Mouse (Mus musculus): ENCODE measurements at regions not wholly inside any gene's neighbourhood (a gene's known extent, or its start where the extent isn't known, plus 50 kb on each side); places are given as distances from the start of the nearest gene placed in this dataset.

- H3K4me2 ChIP-seq (replicated peaks) = no peak overlapping the region
- H3K36me3 ChIP-seq = no peaks in the 10 kb centered on the region
- ATAC-seq (ENCODE audit: low FRiP score, low read depth) = no peak
- no peaks in the 10 kb centered on the region for H3K4me1 ChIP-seq
- H3K4me3 ChIP-seq = no peak overlapping the region
- no peak overlapping the region for H3K27ac ChIP-seq
- peaks cover 27% of the 10 kb centered on the region for H3K27me3 ChIP-seq
- WGBS = 60% methylated on average over 8 of the region's 8 CpGs
- no peaks in the 10 kb centered on the region for H3K9me3 ChIP-seq
- no peak overlapping the region for H3K9ac ChIP-seq
Observed at GRCm38 (mm10) chrX:11576287-11576686, 248.7 kb downstream of the H2al1j start.

- no peak overlapping the region for H3K27ac ChIP-seq
- H3K9ac ChIP-seq = no peak overlapping the region
- H3K27me3 ChIP-seq = peaks cover 23% of the 10 kb centered on the region
- no peaks in the 10 kb centered on the region for H3K36me3 ChIP-seq
- H3K9me3 ChIP-seq = no peaks in the 10 kb centered on the region
- H3K4me1 ChIP-seq = no peaks in the 10 kb centered on the region
- no peak overlapping the region for H3K4me2 ChIP-seq (replicated peaks)
- no peak overlapping the region for H3K4me3 ChIP-seq
- WGBS = 78% methylated on average over 3 of the region's 3 CpGs
- ATAC-seq (ENCODE audit: low FRiP score, low read depth) = no peak
Observed at GRCm38 (mm10) chrX:11577294-11577693, 249.7 kb downstream of the H2al1j start.

GRCm38 (mm10) chrX:11585353-11585752, 257.7 kb downstream of the H2al1j start:
- 57% methylated on average over 5 of the region's 5 CpGs for WGBS
- Histone ChIP-seq H3K36me3 (no peaks in the 10 kb centered on the region), H3K9ac (no peak overlapping the region), H3K27me3 (peaks cover 32% of the 10 kb centered on the region; the same call in 1 of the 2 replicates), H3K4me1 (no peaks in the 10 kb centered on the region), H3K4me3 (no peak overlapping the region), H3K4me2 (replicated peaks) (no peak overlapping the region), H3K27ac (no peak overlapping the region), H3K9me3 (no peaks in the 10 kb centered on the region)
- ATAC-seq (ENCODE audit: low FRiP score, low read depth) = no peak

- peak overlapping the region; percentile 21; the same call in 1 of the 2 replicates for H3K4me2 ChIP-seq (replicated peaks)
- no peak overlapping the region for H3K4me3 ChIP-seq
- 24% methylated on average over 10 of the region's 10 CpGs for WGBS
- H3K27me3 ChIP-seq = peaks cover 48% of the 10 kb centered on the region
- H3K36me3 ChIP-seq = no peaks in the 10 kb centered on the region
- no peaks in the 10 kb centered on the region for H3K9me3 ChIP-seq
- no peak for ATAC-seq (ENCODE audit: low FRiP score, low read depth)
- peaks cover 14% of the 10 kb centered on the region for H3K4me1 ChIP-seq
- no peak overlapping the region for H3K27ac ChIP-seq
- no peak overlapping the region for H3K9ac ChIP-seq
Observed at GRCm38 (mm10) chrX:11591391-11592187, 264.0 kb downstream of the H2al1j start.

GRCm38 (mm10) chrX:11594542-11594941, 266.9 kb downstream of the H2al1j start:
- WGBS = 25% methylated on average over 3 of the region's 3 CpGs
- Histone ChIP-seq H3K27me3 (peaks cover 33% of the 10 kb centered on the region), H3K36me3 (no peaks in the 10 kb centered on the region), H3K9ac (no peak overlapping the region), H3K4me2 (replicated peaks) (no peak overlapping the region), H3K4me1 (peaks cover 14% of the 10 kb centered on the region), H3K4me3 (no peak overlapping the region), H3K27ac (no peak overlapping the region), H3K9me3 (no peaks in the 10 kb centered on the region)
- ATAC-seq (ENCODE audit: low FRiP score, low read depth) = no peak

- Histone ChIP-seq H3K36me3 (no peaks in the 10 kb centered on the region), H3K27me3 (peaks cover 19% of the 10 kb centered on the region), H3K27ac (no peak overlapping the region), H3K9ac (no peak overlapping the region), H3K4me3 (no peak overlapping the region), H3K4me1 (no peaks in the 10 kb centered on the region), H3K4me2 (replicated peaks) (no peak overlapping the region), H3K9me3 (no peaks in the 10 kb centered on the region)
- WGBS = 68% methylated on average over 7 of the region's 7 CpGs
- ATAC-seq (ENCODE audit: low FRiP score, low read depth) = no peak
Observed at GRCm38 (mm10) chrX:11597548-11597947, 269.9 kb downstream of the H2al1j start.

GRCm38 (mm10) chrX:11614237-11614636, 286.6 kb downstream of the H2al1j start:
- H3K9me3 ChIP-seq = no peaks in the 10 kb centered on the region
- no peak overlapping the region for H3K27ac ChIP-seq
- no peaks in the 10 kb centered on the region for H3K36me3 ChIP-seq
- ATAC-seq (ENCODE audit: low FRiP score, low read depth) = peak; percentile 57; the same call in 1 of the 2 replicates
- H3K9ac ChIP-seq = no peak overlapping the region
- no peak overlapping the region for H3K4me2 ChIP-seq (replicated peaks)
- H3K27me3 ChIP-seq = no peaks in the 10 kb centered on the region
- WGBS = 31% methylated on average over 8 of the region's 8 CpGs
- H3K4me3 ChIP-seq = no peak overlapping the region
- H3K4me1 ChIP-seq = 0 out of 2 replicates have a peak, but pooled peaks cover 3% of the 10 kb centered on the region

GRCm38 (mm10) chrX:11621045-11621763, 293.6 kb downstream of the H2al1j start:
- WGBS = 46% methylated on average over 19 of the region's 19 CpGs
- no peak overlapping the region for H3K9ac ChIP-seq

GRCm38 (mm10) chrX:11626274-11626878, 298.8 kb downstream of the H2al1j start:
- no peak for ATAC-seq (ENCODE audit: low FRiP score, low read depth)
- H3K27ac ChIP-seq = no peak overlapping the region; the same call in 1 of the 2 replicates
- peaks cover 11% of the 10 kb centered on the region; the same call in 1 of the 2 replicates for H3K27me3 ChIP-seq
- no peaks in the 10 kb centered on the region for H3K36me3 ChIP-seq
- no peak overlapping the region for H3K9ac ChIP-seq
- H3K4me3 ChIP-seq = no peak overlapping the region
- H3K4me1 ChIP-seq = peaks cover 7% of the 10 kb centered on the region; the same call in 1 of the 2 replicates
- no peaks in the 10 kb centered on the region for H3K9me3 ChIP-seq
- WGBS = 37% methylated on average over 10 of the region's 10 CpGs
- H3K4me2 ChIP-seq (replicated peaks) = no peak overlapping the region

More at GRCm38 (mm10) chrX:11621045-11621763, 293.6 kb downstream of the H2al1j start:
- H3K27me3 ChIP-seq = no peaks in the 10 kb centered on the region
- peak; percentile 69; the same call in 1 of the 2 replicates for ATAC-seq (ENCODE audit: low FRiP score, low read depth)
- no peaks in the 10 kb centered on the region for H3K36me3 ChIP-seq
- H3K4me1 ChIP-seq = peaks cover 4% of the 10 kb centered on the region; the same call in 1 of the 2 replicates
- H3K4me2 ChIP-seq (replicated peaks) = peak overlapping the region; percentile 27
- no peaks in the 10 kb centered on the region for H3K9me3 ChIP-seq
- H3K27ac ChIP-seq = no peak overlapping the region
- H3K4me3 ChIP-seq = no peak overlapping the region

- Histone ChIP-seq H3K36me3 (no peaks in the 10 kb centered on the region), H3K9ac (no peak overlapping the region), H3K9me3 (no peaks in the 10 kb centered on the region), H3K4me1 (peaks cover 7% of the 10 kb centered on the region; the same call in 1 of the 2 replicates), H3K4me2 (replicated peaks) (no peak overlapping the region), H3K27ac (no peak overlapping the region), H3K4me3 (no peak overlapping the region), H3K27me3 (peaks cover 18% of the 10 kb centered on the region; the same call in 1 of the 2 replicates)
- WGBS = 74% methylated on average over 2 of the region's 2 CpGs
- no peak for ATAC-seq (ENCODE audit: low FRiP score, low read depth)
Observed at GRCm38 (mm10) chrX:11629362-11629761, 301.7 kb downstream of the H2al1j start.

GRCm38 (mm10) chrX:11629906-11630305, 302.3 kb downstream of the H2al1j start:
- no peaks in the 10 kb centered on the region for H3K9me3 ChIP-seq
- no peak for ATAC-seq (ENCODE audit: low FRiP score, low read depth)
- peaks cover 7% of the 10 kb centered on the region; the same call in 1 of the 2 replicates for H3K4me1 ChIP-seq
- H3K4me3 ChIP-seq = no peak overlapping the region
- H3K4me2 ChIP-seq (replicated peaks) = no peak overlapping the region
- peaks cover 18% of the 10 kb centered on the region; the same call in 1 of the 2 replicates for H3K27me3 ChIP-seq
- no peak overlapping the region for H3K9ac ChIP-seq
- 16% methylated on average over 1 of the region's 1 CpGs for WGBS
- H3K27ac ChIP-seq = no peak overlapping the region
- H3K36me3 ChIP-seq = no peaks in the 10 kb centered on the region
